Mouse (Mus musculus) bone marrow, adult 2 months (tissue): Measurements from ENCODE around the gene Itgb6. TPM values are rescaled to one million over a fixed set of nuclear protein-coding genes. Genes with fewer than 3 reads are reported as not detected.

Experiments used
- H3K27ac ChIP-seq: fragments of 200-500 bp; 2 replicates; pipeline ENCODE4 v1.5.1; 2012; ENCODE audit warnings: low read depth, mild to moderate bottlenecking, control low read depth, inconsistent platforms, low read length; ENCODE audit not compliant: control insufficient read depth, poor library complexity, insufficient read depth
- H3K4me1 ChIP-seq: fragments of 200-500 bp; 2 replicates; pipeline ENCODE4 v1.6.1; 2011; ENCODE audit warnings: low read length; ENCODE audit not compliant: control insufficient read depth, insufficient read depth
- H3K4me3 ChIP-seq: fragments of 200-500 bp; replicated peaks from 2 replicates; pipeline ENCODE3; 2011; ENCODE audit warnings: mild to moderate bottlenecking, low read depth, low read length, control low read depth; ENCODE audit not compliant: control insufficient read depth
- CTCF ChIP-seq: fragments of 200-500 bp; IDR thresholded peaks from 2 replicates; pipeline ENCODE4 v1.5.1; 2011; ENCODE audit warnings: low read length, control low read depth; ENCODE audit not compliant: control insufficient read depth, insufficient read depth
- POLR2A ChIP-seq: fragments of 200-500 bp; IDR thresholded peaks from 2 replicates; pipeline ENCODE4 v1.6.1; 2011; ENCODE audit warnings: low read depth, mild to moderate bottlenecking, control low read depth, low read length, borderline replicate concordance; ENCODE audit not compliant: control insufficient read depth
- WGBS: fragments of 180-500 bp; shearing (Covaris S2); methylation state at CpG from one replicate; pipeline ENCODE4 v1.1.7; 2018; 5-methylcytosine and 5-hydroxymethylcytosine counted together
- polyA plus RNA-seq: library from polyadenylated mRNA; stranded (reverse); fragments of >200 nt; gene quantifications from 2 replicates; pipeline ENCODE4 v1.2.4, GENCODE M21; 2011; ENCODE audit warnings: low replicate concordance; ENCODE audit not compliant: missing spikeins, insufficient read depth, insufficient read length

Itgb6 gene
- polyA plus RNA-seq, 1 experiment, result not detected

GRCm38 (mm10) chr2:60674413-60674812 is 48.0 kb downstream of the Itgb6 start:
- H3K4me1 ChIP-seq, result no peaks in the 10 kb centered on the region; the same call in 1 of the 2 replicates
- no peak overlapping the region for H3K27ac ChIP-seq
- TF ChIP-seq POLR2A, result no peak
- TF ChIP-seq CTCF, result no peak
- WGBS, result 80% methylated on average over 7 of the region's 7 CpGs
- H3K4me3 ChIP-seq, result no peak overlapping the region

- 64% methylated on average over 17 of the region's 17 CpGs for WGBS
- Histone ChIP-seq H3K27ac (no peak overlapping the region), H3K4me3 (no peak overlapping the region), H3K4me1 (no peaks in the 10 kb centered on the region; the same call in 1 of the 2 replicates)
- no peak for TF ChIP-seq CTCF
- no peak for TF ChIP-seq POLR2A
Measured at GRCm38 (mm10) chr2:60672973-60673954, 49.2 kb downstream of the Itgb6 start.

- Histone ChIP-seq H3K4me1 (no peaks in the 10 kb centered on the region; the same call in 1 of the 2 replicates), H3K4me3 (no peak overlapping the region), H3K27ac (no peak overlapping the region)
- WGBS, result 66% methylated on average over 1 of the region's 1 CpGs
- TF ChIP-seq CTCF (no peak), POLR2A (no peak)
Measured at GRCm38 (mm10) chr2:60671215-60671614, 51.2 kb downstream of the Itgb6 start.

DNA sequence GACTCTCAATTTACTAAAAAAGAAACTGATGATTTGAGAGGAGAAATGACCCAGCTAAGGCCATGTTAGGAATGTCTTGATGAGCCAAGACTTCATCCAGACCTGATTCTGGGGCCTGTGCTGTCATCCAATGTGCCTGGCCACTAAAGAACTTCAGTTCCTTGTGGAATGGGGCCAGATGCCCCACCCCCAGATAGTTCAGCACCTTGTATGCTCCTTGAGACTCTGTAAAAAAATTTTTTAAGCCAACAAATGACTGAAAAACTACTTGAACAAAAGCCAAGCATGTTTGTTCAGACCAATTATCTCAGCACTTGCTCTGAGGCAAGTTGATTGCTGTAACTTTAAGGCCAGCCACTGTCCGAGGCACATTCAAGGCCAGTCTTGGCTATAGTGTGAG is 59.4 kb downstream of the Itgb6 start:
- WGBS, result 83% methylated on average over 1 of the region's 1 CpGs
- TF ChIP-seq POLR2A (no peak), CTCF (no peak)
- no peak overlapping the region for H3K4me3 ChIP-seq
- H3K4me1 ChIP-seq, result no peaks in the 10 kb centered on the region
- H3K27ac ChIP-seq, result no peak overlapping the region

DNA sequence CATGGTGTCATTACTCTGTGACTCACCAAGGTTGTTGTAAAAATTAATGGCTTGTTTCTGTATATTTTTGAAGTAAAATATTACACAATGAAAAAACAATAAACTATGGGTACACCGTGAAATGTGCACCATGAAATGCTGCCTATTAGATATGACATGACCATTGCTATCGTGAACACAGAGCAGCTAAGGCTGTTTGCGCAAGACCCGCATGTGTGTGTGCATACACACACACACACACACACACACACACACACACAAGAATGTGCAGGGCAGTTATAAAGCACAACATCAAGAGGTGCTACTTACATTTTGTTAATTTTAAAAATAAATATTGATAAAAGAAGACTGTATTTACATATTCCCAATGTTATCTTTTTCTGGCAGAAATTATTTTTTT is 62.5 kb downstream of the Itgb6 start:
- Histone ChIP-seq H3K4me1 (no peaks in the 10 kb centered on the region), H3K4me3 (no peak overlapping the region), H3K27ac (no peak overlapping the region)
- WGBS, result 72% methylated on average over 4 of the region's 4 CpGs
- TF ChIP-seq POLR2A (no peak), CTCF (no peak)

- WGBS, result 87% methylated on average over 3 of the region's 3 CpGs
- Histone ChIP-seq H3K4me1 (no peaks in the 10 kb centered on the region), H3K27ac (no peak overlapping the region), H3K4me3 (no peak overlapping the region)
- TF ChIP-seq CTCF (no peak), POLR2A (no peak)
Measured at GRCm38 (mm10) chr2:60658992-60659391, 63.5 kb downstream of the Itgb6 start.

DNA sequence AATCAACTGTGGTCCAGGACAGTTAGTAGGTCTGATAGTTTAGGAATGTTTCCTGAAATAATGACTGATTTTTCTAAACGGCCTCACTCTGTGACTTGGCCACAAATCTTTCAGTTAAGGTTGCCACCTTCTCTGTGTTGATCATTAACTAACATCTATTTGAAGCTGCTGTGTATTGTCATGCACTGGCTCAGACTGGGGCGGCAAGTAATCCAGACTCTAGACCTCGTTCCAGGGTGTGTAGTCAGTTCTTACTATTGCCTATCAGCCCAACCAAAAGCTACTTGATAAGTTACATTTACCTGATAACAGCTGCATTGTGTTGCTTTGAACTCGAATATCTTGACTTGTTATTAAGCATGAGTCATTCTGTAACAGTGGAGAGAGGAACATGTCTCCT is 67.6 kb downstream of the Itgb6 start:
- no peak overlapping the region for H3K4me3 ChIP-seq
- no peaks in the 10 kb centered on the region for H3K4me1 ChIP-seq
- 63% methylated on average over 4 of the region's 4 CpGs for WGBS
- TF ChIP-seq CTCF (no peak), POLR2A (no peak)
- no peak overlapping the region for H3K27ac ChIP-seq

GRCm38 (mm10) chr2:60650155-60650554 is 72.3 kb downstream of the Itgb6 start:
- WGBS, result 84% methylated on average over 5 of the region's 5 CpGs
- H3K4me3 ChIP-seq, result no peak overlapping the region
- TF ChIP-seq CTCF, result no peak
- TF ChIP-seq POLR2A, result no peak
- H3K27ac ChIP-seq, result no peak overlapping the region
- H3K4me1 ChIP-seq, result no peaks in the 10 kb centered on the region

GRCm38 (mm10) chr2:60647650-60648049 is 74.8 kb downstream of the Itgb6 start:
- Histone ChIP-seq H3K4me3 (no peak overlapping the region), H3K27ac (no peak overlapping the region), H3K4me1 (no peaks in the 10 kb centered on the region)
- TF ChIP-seq POLR2A, result no peak
- no peak for TF ChIP-seq CTCF
- WGBS, result 78% methylated on average over 5 of the region's 5 CpGs
